Mouse (Mus musculus): Measurements from ENCODE around the gene Birc6.

DNA sequence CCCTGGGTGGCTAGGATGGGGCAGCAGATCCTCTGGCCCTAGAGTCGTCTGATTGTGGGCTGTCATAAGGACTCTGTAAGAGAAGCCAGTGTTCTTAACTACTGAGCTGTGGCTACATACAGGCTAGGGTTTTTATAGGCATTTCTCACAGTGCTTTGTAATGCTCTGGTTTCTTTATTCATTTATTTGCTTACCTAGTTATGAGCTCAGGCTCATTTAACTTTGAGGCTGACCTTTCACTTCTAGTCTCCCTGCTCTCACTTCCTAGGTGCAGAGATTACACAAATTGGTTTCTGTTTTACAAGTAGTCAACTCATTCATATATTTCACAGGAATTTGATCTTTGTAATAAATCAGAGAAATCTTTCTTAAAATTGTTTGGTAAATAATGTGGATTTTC is 73.1 kb downstream of the Birc6 start:
- no peak for TF ChIP-seq TAL1 (IDR thresholded peaks at IDR 0.05; ENCODE audit: low read length)
- TF ChIP-seq GATA1 (IDR thresholded peaks at IDR 0.05; ENCODE audit: low read length) = no peak
